Mouse (Mus musculus): Measurements from ENCODE around the gene Bcl7a. TPM values are rescaled to one million over a fixed set of nuclear protein-coding genes. Genes with fewer than 3 reads are reported as not detected.
A peak's percentile ranks its signal among the peaks of the same experiment; 100 is the strongest.

The Bcl7a gene
- polyA plus RNA-seq, 1 experiment from 2014 or later, result 27.4 TPM

GRCm38 (mm10) chr5:123370049-123370448, 26.4 kb downstream of the Bcl7a start:
- Histone ChIP-seq H3K4me2 (ENCODE audit: low read length) (no peak overlapping the region), H3K4me1 (replicated peaks; ENCODE audit: insufficient read depth, low read length) (0 out of 2 replicates have a peak, but pooled peaks cover 4% of the 10 kb centered on the region), H3K9ac (ENCODE audit: low read depth, low read length) (no peak overlapping the region), H3K27me3 (ENCODE audit: insufficient read depth, low read length) (no peaks in the 10 kb centered on the region), H3K36me3 (ENCODE audit: insufficient read depth, low read length) (peaks cover 48% of the 10 kb centered on the region), H3K9me3 (replicated peaks; ENCODE audit: low read length) (no peaks in the 10 kb centered on the region), H3K27ac (no peak overlapping the region), H3K4me3 (replicated peaks; ENCODE audit: low read depth, low read length) (no peak overlapping the region)
- WGBS, result 88% methylated on average over 5 of the region's 5 CpGs
- 0 out of 2 replicates have a peak, but pooled peaks have one; percentile 38 for ATAC-seq (replicated peaks; ENCODE audit: low FRiP score, low read depth)
- no peak for TF ChIP-seq CTCF (IDR thresholded peaks at IDR 0.05; ENCODE audit: low read depth)
- no peak for DNase-seq (ENCODE audit: low spot score)

- Histone ChIP-seq H3K27ac (no peak overlapping the region), H3K9ac (ENCODE audit: low read depth, low read length) (no peak overlapping the region), H3K4me3 (replicated peaks; ENCODE audit: low read depth, low read length) (no peak overlapping the region), H3K27me3 (ENCODE audit: insufficient read depth, low read length) (no peaks in the 10 kb centered on the region), H3K36me3 (ENCODE audit: insufficient read depth, low read length) (peaks cover 24% of the 10 kb centered on the region), H3K9me3 (replicated peaks; ENCODE audit: low read length) (no peaks in the 10 kb centered on the region), H3K4me2 (ENCODE audit: low read length) (no peak overlapping the region), H3K4me1 (replicated peaks; ENCODE audit: insufficient read depth, low read length) (peaks cover 16% of the 10 kb centered on the region; the same call in 1 of the 2 replicates)
- WGBS, result 86% methylated on average over 10 of the region's 10 CpGs
- no peak for ATAC-seq (replicated peaks; ENCODE audit: low FRiP score, low read depth)
- DNase-seq (ENCODE audit: low spot score), result no peak
- TF ChIP-seq CTCF (IDR thresholded peaks at IDR 0.05; ENCODE audit: low read depth), result no peak
Observed at GRCm38 (mm10) chr5:123375262-123375661, 31.6 kb downstream of the Bcl7a start.

GRCm38 (mm10) chr5:123375793-123376452, 32.3 kb downstream of the Bcl7a start:
- no peak overlapping the region for H3K4me3 ChIP-seq (replicated peaks; ENCODE audit: low read depth, low read length)
- 85% methylated on average over 6 of the region's 6 CpGs for WGBS
- DNase-seq (ENCODE audit: low spot score) (no peak), ATAC-seq (replicated peaks; ENCODE audit: low FRiP score, low read depth) (no peak)
- H3K9ac ChIP-seq (ENCODE audit: low read depth, low read length), result no peak overlapping the region
- H3K9me3 ChIP-seq (replicated peaks; ENCODE audit: low read length), result no peaks in the 10 kb centered on the region
- no peak for TF ChIP-seq CTCF (IDR thresholded peaks at IDR 0.05; ENCODE audit: low read depth)
- H3K4me2 ChIP-seq (ENCODE audit: low read length), result no peak overlapping the region
- no peak overlapping the region for H3K27ac ChIP-seq
- H3K27me3 ChIP-seq (ENCODE audit: insufficient read depth, low read length), result no peaks in the 10 kb centered on the region
- peaks cover 16% of the 10 kb centered on the region; the same call in 1 of the 2 replicates for H3K4me1 ChIP-seq (replicated peaks; ENCODE audit: insufficient read depth, low read length)
- H3K36me3 ChIP-seq (ENCODE audit: insufficient read depth, low read length), result peaks cover 18% of the 10 kb centered on the region

GRCm38 (mm10) chr5:123376569-123376968, 32.9 kb downstream of the Bcl7a start:
- 23% methylated on average over 10 of the region's 10 CpGs for WGBS
- H3K4me3 ChIP-seq (replicated peaks; ENCODE audit: low read depth, low read length), result no peak overlapping the region
- peak; percentile 68 for DNase-seq (ENCODE audit: low spot score)

GRCm38 (mm10) chr5:123377120-123377955, 33.7 kb downstream of the Bcl7a start:
- Histone ChIP-seq H3K27ac (no peak overlapping the region), H3K4me2 (ENCODE audit: low read length) (no peak overlapping the region)
- WGBS, result 66% methylated on average over 15 of the region's 15 CpGs

More at GRCm38 (mm10) chr5:123376569-123376968, 32.9 kb downstream of the Bcl7a start:
- H3K27ac ChIP-seq, result no peak overlapping the region
- no peaks in the 10 kb centered on the region for H3K9me3 ChIP-seq (replicated peaks; ENCODE audit: low read length)
- H3K4me1 ChIP-seq (replicated peaks; ENCODE audit: insufficient read depth, low read length), result peaks cover 13% of the 10 kb centered on the region; the same call in 1 of the 2 replicates
- ATAC-seq (replicated peaks; ENCODE audit: low FRiP score, low read depth), result no peak
- no peaks in the 10 kb centered on the region for H3K27me3 ChIP-seq (ENCODE audit: insufficient read depth, low read length)
- TF ChIP-seq CTCF (IDR thresholded peaks at IDR 0.05; ENCODE audit: low read depth), result no peak
- H3K9ac ChIP-seq (ENCODE audit: low read depth, low read length), result no peak overlapping the region
- peak overlapping the region; percentile 7; the same call in 1 of the 2 replicates for H3K4me2 ChIP-seq (ENCODE audit: low read length)
- peaks cover 14% of the 10 kb centered on the region for H3K36me3 ChIP-seq (ENCODE audit: insufficient read depth, low read length)

GRCm38 (mm10) chr5:123378712-123379111, 35.1 kb downstream of the Bcl7a start:
- no peak overlapping the region for H3K4me3 ChIP-seq (replicated peaks; ENCODE audit: low read depth, low read length)
- no peak for DNase-seq (ENCODE audit: low spot score)

More at GRCm38 (mm10) chr5:123377120-123377955, 33.7 kb downstream of the Bcl7a start:
- peak; percentile 98 for TF ChIP-seq CTCF (IDR thresholded peaks at IDR 0.05; ENCODE audit: low read depth)
- ATAC-seq (replicated peaks; ENCODE audit: low FRiP score, low read depth), result peak; percentile 42; the same call in 1 of the 2 replicates
- H3K9ac ChIP-seq (ENCODE audit: low read depth, low read length), result no peak overlapping the region
- H3K9me3 ChIP-seq (replicated peaks; ENCODE audit: low read length), result no peaks in the 10 kb centered on the region
- no peak overlapping the region for H3K4me3 ChIP-seq (replicated peaks; ENCODE audit: low read depth, low read length)
- H3K36me3 ChIP-seq (ENCODE audit: insufficient read depth, low read length), result peaks cover 9% of the 10 kb centered on the region
- H3K4me1 ChIP-seq (replicated peaks; ENCODE audit: insufficient read depth, low read length), result peaks cover 16% of the 10 kb centered on the region; the same call in 1 of the 2 replicates
- no peaks in the 10 kb centered on the region for H3K27me3 ChIP-seq (ENCODE audit: insufficient read depth, low read length)
- DNase-seq (ENCODE audit: low spot score), result peak; percentile 88

More at GRCm38 (mm10) chr5:123378712-123379111, 35.1 kb downstream of the Bcl7a start:
- no peak overlapping the region for H3K9ac ChIP-seq (ENCODE audit: low read depth, low read length)
- 0 out of 2 replicates have a peak overlapping the region, but pooled peaks have one; percentile 38 for H3K27ac ChIP-seq
- no peaks in the 10 kb centered on the region for H3K27me3 ChIP-seq (ENCODE audit: insufficient read depth, low read length)
- TF ChIP-seq CTCF (IDR thresholded peaks at IDR 0.05; ENCODE audit: low read depth), result no peak
- 58% methylated on average over 9 of the region's 9 CpGs for WGBS
- H3K4me1 ChIP-seq (replicated peaks; ENCODE audit: insufficient read depth, low read length), result peaks cover 16% of the 10 kb centered on the region; the same call in 1 of the 2 replicates
- H3K9me3 ChIP-seq (replicated peaks; ENCODE audit: low read length), result no peaks in the 10 kb centered on the region
- H3K36me3 ChIP-seq (ENCODE audit: insufficient read depth, low read length), result no peaks in the 10 kb centered on the region
- no peak for ATAC-seq (replicated peaks; ENCODE audit: low FRiP score, low read depth)
- no peak overlapping the region for H3K4me2 ChIP-seq (ENCODE audit: low read length)
